Mouse (Mus musculus) heart, embryonic 13.5 days (tissue): ENCODE results near the gene Proz. TPM values are rescaled to one million over a fixed set of nuclear protein-coding genes. Genes with fewer than 3 reads are reported as not detected.

Source experiments
- ATAC-seq: fragments of 200-750 bp; cut with Nextera tagmentation; 2 replicates; pipeline ENCODE4 v1.8.0; 2017; ENCODE audit warnings: moderate TSS enrichment; ENCODE audit not compliant: insufficient number of reproducible peaks, low FRiP score, low TSS enrichment; ENCODE audit errors: extremely low read depth
- H3K27ac ChIP-seq: fragments of 300-500 bp; sonication (generic); replicated peaks from 2 replicates; pipeline ENCODE4 v1.5.1; 2015; ENCODE audit warnings: moderate library complexity, mild to moderate bottlenecking, inconsistent platforms
- H3K27me3 ChIP-seq: fragments of 300-500 bp; sonication (generic); replicated peaks from 2 replicates; pipeline ENCODE4 v1.6.1; 2015; ENCODE audit warnings: mild to moderate bottlenecking, inconsistent platforms
- H3K36me3 ChIP-seq: fragments of 300-500 bp; sonication (generic); 2 replicates; pipeline ENCODE4 v1.6.1; 2015; ENCODE audit warnings: mild to moderate bottlenecking, inconsistent platforms
- H3K4me1 ChIP-seq: fragments of 300-500 bp; sonication (generic); 2 replicates; pipeline ENCODE4 v1.6.1; 2015; ENCODE audit warnings: inconsistent platforms
- H3K4me2 ChIP-seq: fragments of 300-500 bp; sonication (generic); 2 replicates; pipeline ENCODE4 v1.6.1; 2015; ENCODE audit warnings: inconsistent platforms, mild to moderate bottlenecking, moderate library complexity
- H3K4me3 ChIP-seq: fragments of 300-500 bp; sonication (generic); 2 replicates; pipeline ENCODE4 v1.5.1; 2015; ENCODE audit warnings: moderate library complexity, mild to moderate bottlenecking, inconsistent platforms
- H3K9ac ChIP-seq: fragments of 300-500 bp; sonication (generic); 2 replicates; pipeline ENCODE4 v1.6.1; 2015; ENCODE audit warnings: inconsistent platforms, mild to moderate bottlenecking, moderate library complexity
- H3K9me3 ChIP-seq: fragments of 300-500 bp; sonication (generic); 2 replicates; pipeline ENCODE4 v1.6.1; 2016; ENCODE audit warnings: inconsistent platforms
- WGBS: fragments of 180-500 bp; shearing (Covaris S2); methylation state at CpG from one replicate; pipeline ENCODE4 v1.1.7; 2015; ENCODE audit warnings: mixed read lengths; 5-methylcytosine and 5-hydroxymethylcytosine counted together
- polyA plus RNA-seq: library from polyadenylated mRNA; unstranded; fragments of >200 nt; fragmentation: Nextera tagmentation; extraction: Ambion mirVana; gene quantifications from 2 replicates; pipeline ENCODE4 v1.2.1, GENCODE M21; 2015

Gene Proz
- 0.32 and 1.4 TPM in 2 replicates for polyA plus RNA-seq

- ATAC-seq = no peak
- 66% methylated on average over 17 of the region's 17 CpGs for WGBS
- Histone ChIP-seq H3K36me3 (no peaks in the 10 kb centered on the region), H3K9me3 (no peaks in the 10 kb centered on the region), H3K27me3 (0 out of 2 replicates have a peak, but pooled peaks cover 10% of the 10 kb centered on the region), H3K9ac (no peak within 1 kb of the TSS), H3K4me3 (no peak within 1 kb of the TSS), H3K4me1 (peaks cover 4% of the 10 kb centered on the region; the same call in 1 of the 2 replicates), H3K4me2 (no peak within 1 kb of the TSS), H3K27ac (no peak within 1 kb of the TSS)
Measured at GRCm38 (mm10) chr8:13060441-13061150, at the start of gene Proz. Gene Proz (plus strand): TSS chr8:13060914.

- Histone ChIP-seq H3K9ac (no peak overlapping the region), H3K4me3 (no peak overlapping the region), H3K4me1 (no peaks in the 10 kb centered on the region), H3K9me3 (no peaks in the 10 kb centered on the region), H3K27me3 (no peaks in the 10 kb centered on the region), H3K36me3 (0 out of 2 replicates have a peak, but pooled peaks cover 10% of the 10 kb centered on the region), H3K27ac (no peak overlapping the region), H3K4me2 (no peak overlapping the region)
- ATAC-seq = no peak
- WGBS = 49% methylated on average over 4 of the region's 4 CpGs
Measured at GRCm38 (mm10) chr8:13019560-13019959, 41.2 kb upstream of the Proz start.

- H3K9me3 ChIP-seq = no peaks in the 10 kb centered on the region
- H3K4me1 ChIP-seq = no peaks in the 10 kb centered on the region
- 0 out of 2 replicates have a peak, but pooled peaks cover 6% of the 10 kb centered on the region for H3K36me3 ChIP-seq
- no peak overlapping the region for H3K9ac ChIP-seq
- no peak for ATAC-seq
- 88% methylated on average over 8 of the region's 8 CpGs for WGBS
- no peak overlapping the region for H3K4me2 ChIP-seq
- no peak overlapping the region for H3K27ac ChIP-seq
- no peaks in the 10 kb centered on the region for H3K27me3 ChIP-seq
- no peak overlapping the region for H3K4me3 ChIP-seq
Measured at GRCm38 (mm10) chr8:13021830-13022229, 38.9 kb upstream of the Proz start.

GRCm38 (mm10) chr8:13025487-13026224 is 35.1 kb upstream of the Proz start, which contains the start of gene F7:
Gene F7 (plus strand): TSS chr8:13026034.
- WGBS = 55% methylated on average over 10 of the region's 10 CpGs
- H3K4me2 ChIP-seq = no peak within 1 kb of the TSS
- H3K4me3 ChIP-seq = no peak within 1 kb of the TSS
- H3K9ac ChIP-seq = no peak within 1 kb of the TSS
- no peak within 1 kb of the TSS for H3K27ac ChIP-seq
- H3K9me3 ChIP-seq = no peaks in the 10 kb centered on the region
- H3K4me1 ChIP-seq = 0 out of 2 replicates have a peak, but pooled peaks cover 5% of the 10 kb centered on the region
- H3K36me3 ChIP-seq = no peaks in the 10 kb centered on the region
- no peak for ATAC-seq
- no peaks in the 10 kb centered on the region for H3K27me3 ChIP-seq

- no peak overlapping the region for H3K4me2 ChIP-seq
- H3K36me3 ChIP-seq = no peaks in the 10 kb centered on the region
- no peaks in the 10 kb centered on the region for H3K9me3 ChIP-seq
- no peak overlapping the region for H3K9ac ChIP-seq
- no peak overlapping the region for H3K4me3 ChIP-seq
- no peak for ATAC-seq
- no peak overlapping the region for H3K27ac ChIP-seq
- H3K4me1 ChIP-seq = 0 out of 2 replicates have a peak, but pooled peaks cover 5% of the 10 kb centered on the region
- H3K27me3 ChIP-seq = no peaks in the 10 kb centered on the region
- 80% methylated on average over 5 of the region's 5 CpGs for WGBS
Measured at GRCm38 (mm10) chr8:13027615-13028014, 33.1 kb upstream of the Proz start.

- no peaks in the 10 kb centered on the region for H3K27me3 ChIP-seq
- no peaks in the 10 kb centered on the region for H3K36me3 ChIP-seq
- H3K9ac ChIP-seq = no peak overlapping the region
- ATAC-seq = no peak
- 0 out of 2 replicates have a peak, but pooled peaks cover 5% of the 10 kb centered on the region for H3K4me1 ChIP-seq
- H3K4me2 ChIP-seq = no peak overlapping the region
- WGBS = 66% methylated on average over 5 of the region's 5 CpGs
- no peak overlapping the region for H3K4me3 ChIP-seq
- H3K9me3 ChIP-seq = no peaks in the 10 kb centered on the region
- H3K27ac ChIP-seq = no peak overlapping the region
Measured at GRCm38 (mm10) chr8:13028482-13028881, 32.2 kb upstream of the Proz start.

GRCm38 (mm10) chr8:13036346-13036812 is 24.3 kb upstream of the Proz start:
- H3K9ac ChIP-seq = no peak overlapping the region
- no peak for ATAC-seq
- H3K27ac ChIP-seq = peak overlapping the region; percentile 44
- WGBS = 62% methylated on average over 10 of the region's 10 CpGs
- H3K9me3 ChIP-seq = no peaks in the 10 kb centered on the region
- H3K4me1 ChIP-seq = peaks cover 39% of the 10 kb centered on the region
- H3K4me2 ChIP-seq = no peak overlapping the region
- no peak overlapping the region for H3K4me3 ChIP-seq
- no peaks in the 10 kb centered on the region for H3K36me3 ChIP-seq
- H3K27me3 ChIP-seq = no peaks in the 10 kb centered on the region

- Histone ChIP-seq H3K4me3 (no peak within 1 kb of the TSS), H3K27me3 (no peaks in the 10 kb centered on the region), H3K9me3 (no peaks in the 10 kb centered on the region), H3K4me2 (no peak within 1 kb of the TSS), H3K36me3 (no peaks in the 10 kb centered on the region), H3K27ac (peak within 1 kb of the TSS; percentile 44), H3K4me1 (peaks cover 39% of the 10 kb centered on the region), H3K9ac (peak within 1 kb of the TSS; percentile 58)
- WGBS = 55% methylated on average over 7 of the region's 7 CpGs
- ATAC-seq = no peak
Measured at GRCm38 (mm10) chr8:13037015-13037414, 23.7 kb upstream of the Proz start, which contains the start of gene F10. Gene F10 (plus strand): TSS chr8:13037308.

GRCm38 (mm10) chr8:13037569-13037968 is 23.1 kb upstream of the Proz start:
- ATAC-seq = no peak
- WGBS = 9% methylated on average over 5 of the region's 5 CpGs
- Histone ChIP-seq H3K4me3 (no peak overlapping the region), H3K4me1 (peaks cover 39% of the 10 kb centered on the region), H3K36me3 (no peaks in the 10 kb centered on the region), H3K4me2 (no peak overlapping the region), H3K9me3 (no peaks in the 10 kb centered on the region), H3K27me3 (no peaks in the 10 kb centered on the region), H3K9ac (peak overlapping the region; percentile 58), H3K27ac (0 out of 2 replicates have a peak overlapping the region, but pooled peaks have one; percentile 15)

- no peak for ATAC-seq
- no peak overlapping the region for H3K4me3 ChIP-seq
- H3K36me3 ChIP-seq = no peaks in the 10 kb centered on the region
- H3K27ac ChIP-seq = no peak overlapping the region
- WGBS = 70% methylated on average over 6 of the region's 6 CpGs
- no peak overlapping the region for H3K4me2 ChIP-seq
- H3K9me3 ChIP-seq = no peaks in the 10 kb centered on the region
- H3K4me1 ChIP-seq = peaks cover 39% of the 10 kb centered on the region
- no peak overlapping the region for H3K9ac ChIP-seq
- no peaks in the 10 kb centered on the region for H3K27me3 ChIP-seq
Measured at GRCm38 (mm10) chr8:13039054-13039453, 21.7 kb upstream of the Proz start.

GRCm38 (mm10) chr8:13041459-13041858 is 19.3 kb upstream of the Proz start:
- Histone ChIP-seq H3K27ac (no peak overlapping the region), H3K4me1 (peaks cover 27% of the 10 kb centered on the region), H3K4me2 (no peak overlapping the region), H3K36me3 (no peaks in the 10 kb centered on the region), H3K4me3 (no peak overlapping the region), H3K9me3 (no peaks in the 10 kb centered on the region), H3K27me3 (no peaks in the 10 kb centered on the region), H3K9ac (no peak overlapping the region)
- no peak for ATAC-seq
- 79% methylated on average over 4 of the region's 4 CpGs for WGBS
